Mouse (Mus musculus): ENCODE results near the gene 1600015I10Rik.

GRCm38 (mm10) chr6:48954211-48954610 lies 24.5 kb downstream of the 1600015I10Rik start:
- TF ChIP-seq POLR2A (IDR thresholded peaks at IDR 0.05; ENCODE audit: low read depth, low read length) (no peak), CTCF (IDR thresholded peaks at IDR 0.05; ENCODE audit: extremely low read depth, insufficient read length, insufficient replicate concordance, low read depth, low read length) (no peak)

Measured in small intestine, adult 2 months (tissue).